Mouse (Mus musculus): Measurements from ENCODE around the gene Cend1. TPM values are rescaled to one million over a fixed set of nuclear protein-coding genes. Genes with fewer than 3 reads are reported as not detected.
A peak's percentile ranks its signal among the peaks of the same experiment; 100 is the strongest.

Gene Cend1
- polyA plus RNA-seq, 1 experiment from 2014 or later: 2.8 TPM

- DNase-seq (ENCODE audit: low spot score): no peak
- H3K9ac ChIP-seq (ENCODE audit: low read depth, low read length): no peak overlapping the region
- H3K4me3 ChIP-seq (ENCODE audit: low read depth, low read length): no peak overlapping the region
- H3K27ac ChIP-seq (replicated peaks; ENCODE audit: low read depth, low read length): no peak overlapping the region
- no peak for ATAC-seq (ENCODE audit: low read depth)
- H3K27me3 ChIP-seq (replicated peaks; ENCODE audit: control insufficient read depth, insufficient read depth, low read length): no peaks in the 10 kb centered on the region
- no peaks in the 10 kb centered on the region for H3K36me3 ChIP-seq (ENCODE audit: control insufficient read depth, insufficient read depth, low read length)
- H3K9me3 ChIP-seq (ENCODE audit: control insufficient read depth, low read length): no peaks in the 10 kb centered on the region
- peaks cover 8% of the 10 kb centered on the region for H3K4me1 ChIP-seq (ENCODE audit: control insufficient read depth, insufficient read depth, low read length)
- H3K4me2 ChIP-seq (ENCODE audit: low read depth, low read length): peak overlapping the region; percentile 93; the same call in 1 of the 2 replicates
- 59% methylated on average over 9 of the region's 9 CpGs for WGBS
Observed at GRCm38 (mm10) chr7:141390326-141391259, 38.7 kb downstream of the Cend1 start.

- Histone ChIP-seq H3K4me1 (ENCODE audit: control insufficient read depth, insufficient read depth, low read length) (peaks cover 8% of the 10 kb centered on the region), H3K9me3 (ENCODE audit: control insufficient read depth, low read length) (no peaks in the 10 kb centered on the region), H3K27ac (replicated peaks; ENCODE audit: low read depth, low read length) (no peak overlapping the region), H3K27me3 (replicated peaks; ENCODE audit: control insufficient read depth, insufficient read depth, low read length) (no peaks in the 10 kb centered on the region), H3K36me3 (ENCODE audit: control insufficient read depth, insufficient read depth, low read length) (no peaks in the 10 kb centered on the region), H3K4me3 (ENCODE audit: low read depth, low read length) (no peak overlapping the region), H3K9ac (ENCODE audit: low read depth, low read length) (no peak overlapping the region), H3K4me2 (ENCODE audit: low read depth, low read length) (no peak overlapping the region)
- 68% methylated on average over 3 of the region's 3 CpGs for WGBS
- DNase-seq (ENCODE audit: low spot score) (no peak), ATAC-seq (ENCODE audit: low read depth) (no peak)
Observed at GRCm38 (mm10) chr7:141388487-141389109, 40.7 kb downstream of the Cend1 start.

- Histone ChIP-seq H3K36me3 (ENCODE audit: control insufficient read depth, insufficient read depth, low read length) (no peaks in the 10 kb centered on the region), H3K4me2 (ENCODE audit: low read depth, low read length) (no peak overlapping the region), H3K4me3 (ENCODE audit: low read depth, low read length) (no peak overlapping the region), H3K9me3 (ENCODE audit: control insufficient read depth, low read length) (no peaks in the 10 kb centered on the region), H3K27ac (replicated peaks; ENCODE audit: low read depth, low read length) (no peak overlapping the region), H3K27me3 (replicated peaks; ENCODE audit: control insufficient read depth, insufficient read depth, low read length) (no peaks in the 10 kb centered on the region), H3K9ac (ENCODE audit: low read depth, low read length) (no peak overlapping the region), H3K4me1 (ENCODE audit: control insufficient read depth, insufficient read depth, low read length) (peaks cover 6% of the 10 kb centered on the region)
- ATAC-seq (ENCODE audit: low read depth): no peak
- DNase-seq (ENCODE audit: low spot score): no peak
- 47% methylated on average over 2 of the region's 2 CpGs for WGBS
Observed at GRCm38 (mm10) chr7:141387807-141388486, 41.3 kb downstream of the Cend1 start.

- no peak overlapping the region for H3K4me3 ChIP-seq (ENCODE audit: low read depth, low read length)
- H3K9me3 ChIP-seq (ENCODE audit: control insufficient read depth, low read length): no peaks in the 10 kb centered on the region
- DNase-seq (ENCODE audit: low spot score) (no peak), ATAC-seq (ENCODE audit: low read depth) (no peak)
- no peaks in the 10 kb centered on the region for H3K4me1 ChIP-seq (ENCODE audit: control insufficient read depth, insufficient read depth, low read length)
- H3K4me2 ChIP-seq (ENCODE audit: low read depth, low read length): no peak overlapping the region
- H3K9ac ChIP-seq (ENCODE audit: low read depth, low read length): no peak overlapping the region
- no peaks in the 10 kb centered on the region for H3K36me3 ChIP-seq (ENCODE audit: control insufficient read depth, insufficient read depth, low read length)
- H3K27ac ChIP-seq (replicated peaks; ENCODE audit: low read depth, low read length): no peak overlapping the region
- 70% methylated on average over 4 of the region's 4 CpGs for WGBS
- H3K27me3 ChIP-seq (replicated peaks; ENCODE audit: control insufficient read depth, insufficient read depth, low read length): no peaks in the 10 kb centered on the region
Observed at GRCm38 (mm10) chr7:141381068-141381835, 48.0 kb downstream of the Cend1 start.

- no peak overlapping the region for H3K4me3 ChIP-seq (ENCODE audit: low read depth, low read length)
- H3K36me3 ChIP-seq (ENCODE audit: control insufficient read depth, insufficient read depth, low read length): no peaks in the 10 kb centered on the region
- no peaks in the 10 kb centered on the region for H3K9me3 ChIP-seq (ENCODE audit: control insufficient read depth, low read length)
- no peak overlapping the region for H3K4me2 ChIP-seq (ENCODE audit: low read depth, low read length)
- no peak overlapping the region for H3K27ac ChIP-seq (replicated peaks; ENCODE audit: low read depth, low read length)
- H3K9ac ChIP-seq (ENCODE audit: low read depth, low read length): no peak overlapping the region
- H3K4me1 ChIP-seq (ENCODE audit: control insufficient read depth, insufficient read depth, low read length): no peaks in the 10 kb centered on the region
- no peaks in the 10 kb centered on the region for H3K27me3 ChIP-seq (replicated peaks; ENCODE audit: control insufficient read depth, insufficient read depth, low read length)
- ATAC-seq (ENCODE audit: low read depth) (no peak), DNase-seq (ENCODE audit: low spot score) (no peak)
- 56% methylated on average over 4 of the region's 4 CpGs for WGBS
Observed at GRCm38 (mm10) chr7:141379584-141379983, 49.7 kb downstream of the Cend1 start.

Other genes starting within 250 kb of the Cend1 start
- 122 and 142 TPM in 2 replicates for gene Hras, start 235.5 kb downstream of the Cend1 start, polyA plus RNA-seq (2014; fragmentation: Nextera tagmentation; extraction: Ambion mirVana)
- 6.0 and 7.2 TPM in 2 replicates for gene Lrrc56, start 235.3 kb downstream of the Cend1 start, polyA plus RNA-seq (2014; fragmentation: Nextera tagmentation; extraction: Ambion mirVana)
- gene Lmntd2, start 215.4 kb downstream of the Cend1 start, polyA plus RNA-seq (2014; fragmentation: Nextera tagmentation; extraction: Ambion mirVana): 1.3 and 1.5 TPM in 2 replicates
- 26.7 and 30.2 TPM in 2 replicates for gene Rassf7, start 213.6 kb downstream of the Cend1 start, polyA plus RNA-seq (2014; fragmentation: Nextera tagmentation; extraction: Ambion mirVana)
- 59.8 and 62.7 TPM in 2 replicates for gene Phrf1, start 200.7 kb downstream of the Cend1 start, polyA plus RNA-seq (2014; fragmentation: Nextera tagmentation; extraction: Ambion mirVana)
- 2.3 and 2.4 TPM in 2 replicates for gene Irf7, start 163.0 kb downstream of the Cend1 start, polyA plus RNA-seq (2014; fragmentation: Nextera tagmentation; extraction: Ambion mirVana)
- 0.21 TPM in 1 of 2 replicates, not detected in the other for gene Cdhr5, start 152.7 kb downstream of the Cend1 start, polyA plus RNA-seq (2014; fragmentation: Nextera tagmentation; extraction: Ambion mirVana)
- gene Sct, start 150.4 kb downstream of the Cend1 start, polyA plus RNA-seq (2014; fragmentation: Nextera tagmentation; extraction: Ambion mirVana): 9.9 and 13.8 TPM in 2 replicates
- gene Drd4, start 137.5 kb downstream of the Cend1 start, polyA plus RNA-seq (2014; fragmentation: Nextera tagmentation; extraction: Ambion mirVana): 0.81 and 1.3 TPM in 2 replicates
- gene Deaf1, start 101.8 kb downstream of the Cend1 start, polyA plus RNA-seq (2014; fragmentation: Nextera tagmentation; extraction: Ambion mirVana): 72.7 and 82.7 TPM in 2 replicates
- gene Tmem80, start 101.8 kb downstream of the Cend1 start, polyA plus RNA-seq (2014; fragmentation: Nextera tagmentation; extraction: Ambion mirVana): 21.1 and 27.7 TPM in 2 replicates
- 12.0 and 13.6 TPM in 2 replicates for gene Eps8l2, start 90.6 kb downstream of the Cend1 start, polyA plus RNA-seq (2014; fragmentation: Nextera tagmentation; extraction: Ambion mirVana)
- 248 and 250 TPM in 2 replicates for gene Taldo1, start 37.3 kb downstream of the Cend1 start, polyA plus RNA-seq (2014; fragmentation: Nextera tagmentation; extraction: Ambion mirVana)
- 37.1 and 51.1 TPM in 2 replicates for gene Gatd1, start 15.4 kb downstream of the Cend1 start, polyA plus RNA-seq (2014; fragmentation: Nextera tagmentation; extraction: Ambion mirVana)
- gene Slc25a22, start 8.4 kb upstream of the Cend1 start, polyA plus RNA-seq (2014; fragmentation: Nextera tagmentation; extraction: Ambion mirVana): 29.1 and 30.7 TPM in 2 replicates
- gene Pidd1, start 14.5 kb upstream of the Cend1 start, polyA plus RNA-seq (2014; fragmentation: Nextera tagmentation; extraction: Ambion mirVana): 7.1 and 7.4 TPM in 2 replicates
- 1,283 and 1,386 TPM in 2 replicates for gene Rplp2, start 17.9 kb upstream of the Cend1 start, polyA plus RNA-seq (2014; fragmentation: Nextera tagmentation; extraction: Ambion mirVana)
- gene Pnpla2, start 25.7 kb upstream of the Cend1 start, polyA plus RNA-seq (2014; fragmentation: Nextera tagmentation; extraction: Ambion mirVana): 16.9 and 20.4 TPM in 2 replicates
- gene Cracr2b, start 31.6 kb upstream of the Cend1 start, polyA plus RNA-seq (2014; fragmentation: Nextera tagmentation; extraction: Ambion mirVana): 6.6 and 10.3 TPM in 2 replicates
- gene Cd151, start 37.9 kb upstream of the Cend1 start, polyA plus RNA-seq (2014; fragmentation: Nextera tagmentation; extraction: Ambion mirVana): 54.9 and 60.7 TPM in 2 replicates
- gene Polr2l, start 45.6 kb upstream of the Cend1 start, polyA plus RNA-seq (2014; fragmentation: Nextera tagmentation; extraction: Ambion mirVana): 59.3 and 65.2 TPM in 2 replicates
- 85.1 and 86.2 TPM in 2 replicates for gene Tspan4, start 45.7 kb upstream of the Cend1 start, polyA plus RNA-seq (2014; fragmentation: Nextera tagmentation; extraction: Ambion mirVana)
- gene Chid1, start 110.4 kb upstream of the Cend1 start, polyA plus RNA-seq (2014; fragmentation: Nextera tagmentation; extraction: Ambion mirVana): 47.4 and 47.9 TPM in 2 replicates
- gene Ap2a2, start 132.7 kb upstream of the Cend1 start, polyA plus RNA-seq (2014; fragmentation: Nextera tagmentation; extraction: Ambion mirVana): 68.0 and 73.8 TPM in 2 replicates
- gene Muc6, start 225.8 kb upstream of the Cend1 start, polyA plus RNA-seq (2014; fragmentation: Nextera tagmentation; extraction: Ambion mirVana): 0.17 and 0.19 TPM in 2 replicates